Mouse (Mus musculus): ENCODE data around the gene Phf3. TPM values are rescaled to one million over a fixed set of nuclear protein-coding genes. Genes with fewer than 3 reads are reported as not detected.
"Not testable (repeated sequence)": the region's sequence is repeated elsewhere in the genome, so short reads cannot be mapped to it uniquely, and the experiment has no call there.

Phf3 gene
- 10 to 100 TPM; 83.6 to 99.1 TPM for total RNA-seq (2021)
- long read RNA-seq, experiment 1, full-length matches to known transcripts, result 2 of 11 reads
- long read RNA-seq, experiment 1, partial matches to known transcripts, result 1 of 11 reads
- long read RNA-seq, experiment 1, other reads (novel, unspliced or antisense), result 8 of 11 reads
- long read RNA-seq, experiment 2, full-length matches to known transcripts, result 1 of 17 reads
- long read RNA-seq, experiment 2, partial matches to known transcripts, result 4 of 17 reads
- long read RNA-seq, experiment 2, other reads (novel, unspliced or antisense), result 12 of 17 reads

GRCm38 (mm10) chr1:30873541-30874260 lies at the start of gene Phf3:
TSS of gene Phf3 (minus strand) at chr1:30873921.
- peak within 1 kb of the TSS; percentile 99 for H3K27ac ChIP-seq
- TF ChIP-seq CTCF (conservative IDR thresholded peaks at IDR 0.05), result no peak
- DNase-seq (ENCODE audit: low spot score in 2 of 2), result peak; percentile 87
- peak within 1 kb of the TSS; percentile 63 for H3K4me3 ChIP-seq

GRCm38 (mm10) chr1:30922237-30922636 lies 48.5 kb upstream of the Phf3 start:
- DNase-seq (ENCODE audit: low spot score in 2 of 2), result no peak
- Histone ChIP-seq H3K27ac (no peak overlapping the region), H3K4me3 (no peak overlapping the region)
- no peak for TF ChIP-seq CTCF (conservative IDR thresholded peaks at IDR 0.05)

- no peak overlapping the region for H3K27ac ChIP-seq
- no peak overlapping the region for H3K4me3 ChIP-seq
- no peak for DNase-seq (ENCODE audit: low spot score in 2 of 2)
- no peak for TF ChIP-seq CTCF (conservative IDR thresholded peaks at IDR 0.05)
These were observed 47.5 kb upstream of the Phf3 start for GRCm38 (mm10) chr1:30921252-30921651.

- no peak overlapping the region for H3K27ac ChIP-seq
- DNase-seq (ENCODE audit: low spot score in 2 of 2), result peak in 1 of 2 experiments; percentile 10
- H3K4me3 ChIP-seq, result no peak overlapping the region
These were observed 47.0 kb upstream of the Phf3 start for GRCm38 (mm10) chr1:30920620-30921177.

GRCm38 (mm10) chr1:30910172-30910571 lies 36.5 kb upstream of the Phf3 start:
- no peak overlapping the region for H3K27ac ChIP-seq
- no peak overlapping the region for H3K4me3 ChIP-seq
- DNase-seq (ENCODE audit: low spot score in 2 of 2), result no peak
- no peak for TF ChIP-seq CTCF (conservative IDR thresholded peaks at IDR 0.05)

More at GRCm38 (mm10) chr1:30920620-30921177, 47.0 kb upstream of the Phf3 start:
- TF ChIP-seq CTCF (conservative IDR thresholded peaks at IDR 0.05), result peak; percentile 76

- Histone ChIP-seq H3K27ac (no peak overlapping the region), H3K4me3 (no peak overlapping the region)
- DNase-seq (ENCODE audit: low spot score in 2 of 2), result no peak
- TF ChIP-seq CTCF (conservative IDR thresholded peaks at IDR 0.05), result no peak
These were observed 35.1 kb upstream of the Phf3 start for GRCm38 (mm10) chr1:30908797-30909196.

GRCm38 (mm10) chr1:30903480-30904218 lies 29.9 kb upstream of the Phf3 start:
- TF ChIP-seq CTCF (conservative IDR thresholded peaks at IDR 0.05), result no peak
- no peak for DNase-seq (ENCODE audit: low spot score in 2 of 2)
- Histone ChIP-seq H3K4me3 (no peak overlapping the region), H3K27ac (no peak overlapping the region)

- H3K27ac ChIP-seq, result no peak overlapping the region
- no peak for TF ChIP-seq CTCF (conservative IDR thresholded peaks at IDR 0.05)
- H3K4me3 ChIP-seq, result no peak overlapping the region
- no peak for DNase-seq (ENCODE audit: low spot score in 2 of 2)
These were observed 25.0 kb upstream of the Phf3 start for GRCm38 (mm10) chr1:30898691-30899090.

GRCm38 (mm10) chr1:30895366-30895765 lies 21.6 kb upstream of the Phf3 start:
- not testable (repeated sequence) for H3K4me3 ChIP-seq; H3K27ac ChIP-seq; DNase-seq (ENCODE audit: low spot score in 2 of 2)

GRCm38 (mm10) chr1:30883806-30884205 lies 10.1 kb upstream of the Phf3 start:
- not testable (repeated sequence) for DNase-seq (ENCODE audit: low spot score in 2 of 2); H3K27ac ChIP-seq; H3K4me3 ChIP-seq

- no peak for TF ChIP-seq CTCF (conservative IDR thresholded peaks at IDR 0.05)
- Histone ChIP-seq H3K27ac (no peak overlapping the region), H3K4me3 (no peak overlapping the region)
- no peak for DNase-seq (ENCODE audit: low spot score in 2 of 2)
These were observed 2.0 kb upstream of the Phf3 start for GRCm38 (mm10) chr1:30875746-30876145.

- no peak for TF ChIP-seq CTCF (conservative IDR thresholded peaks at IDR 0.05)
These were observed 775 bp upstream of the Phf3 start for GRCm38 (mm10) chr1:30874261-30875131.

More at GRCm38 (mm10) chr1:30874261-30875131, 775 bp upstream of the Phf3 start:
- peak overlapping the region; percentile 63 for H3K4me3 ChIP-seq
- no peak for DNase-seq (ENCODE audit: low spot score in 2 of 2)
- H3K27ac ChIP-seq, result peak overlapping the region; percentile 99

Measured in layer of hippocampus, adult 2 months (tissue).